Mouse (Mus musculus) kidney, adult 9 months (tissue): ENCODE data around the gene Gm10681.
"Not testable (repeated sequence)": the region's sequence is repeated elsewhere in the genome, so short reads cannot be mapped to it uniquely, and the experiment has no call there.

Experiments used
- DNase-seq: peaks from one replicate; pipeline ENCODE4 v3.0.0; 2022

Gene Gm10681

DNA sequence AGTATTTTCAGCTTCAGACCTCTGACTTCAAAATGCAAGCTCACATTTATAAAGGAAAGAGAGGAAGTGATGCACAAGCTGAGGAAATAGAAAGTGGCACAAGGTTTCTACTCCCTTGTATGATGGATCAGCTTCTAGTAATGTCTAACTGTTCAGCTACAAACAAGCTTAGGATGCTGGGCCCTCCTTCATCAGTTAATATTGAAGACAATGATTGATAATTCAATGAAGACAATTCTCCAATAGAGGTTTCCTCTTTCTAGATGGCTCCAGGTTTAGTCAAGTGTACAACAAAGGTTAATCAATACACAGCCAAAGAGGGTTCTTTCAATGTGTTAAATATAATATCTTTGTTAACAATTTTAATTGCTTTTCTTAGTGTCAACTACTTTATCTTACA is at the start of gene Gm10681:
TSS of gene Gm10681 (minus strand) at position 101 of the 400 bp plus-strand sequence.
- no peak for DNase-seq

DNA sequence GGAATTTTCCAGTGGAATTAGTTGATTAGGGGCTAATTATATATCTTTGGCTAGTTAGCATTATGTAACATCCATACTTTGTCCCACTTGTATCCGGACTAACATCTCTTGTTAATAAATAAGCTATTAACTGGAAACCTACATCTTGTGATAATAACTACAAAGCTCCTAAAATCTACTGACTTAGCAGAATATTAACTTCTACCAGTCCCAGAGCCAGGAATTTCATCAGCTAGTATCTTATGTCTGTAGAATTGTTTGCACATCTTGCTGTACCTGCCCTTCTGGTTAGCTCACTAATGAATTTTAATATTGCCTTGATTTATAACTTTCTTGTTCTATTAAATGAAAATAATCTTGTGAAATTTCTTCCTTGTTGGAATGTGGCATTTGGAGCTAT is 46.5 kb upstream of the Gm10681 start:
- no peak for DNase-seq

DNA sequence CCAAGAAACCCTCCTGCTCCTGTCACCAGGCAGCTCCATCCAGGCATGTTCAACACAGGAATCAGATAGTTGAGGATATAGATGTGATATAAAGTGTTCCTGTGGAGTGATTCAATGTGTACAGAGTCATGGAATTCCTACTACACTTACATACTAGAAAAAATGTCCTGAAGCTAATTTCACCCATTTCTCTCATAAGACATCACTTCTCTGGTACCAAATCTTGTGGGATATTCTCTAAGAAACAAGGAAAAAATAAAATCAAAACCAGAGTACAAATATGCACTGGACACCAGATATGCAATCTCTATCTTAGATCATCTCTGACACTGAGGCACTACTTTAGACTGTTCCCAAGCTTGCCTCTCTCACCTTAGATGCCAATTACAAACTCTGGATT is 41.5 kb upstream of the Gm10681 start, which contains the start of gene Hsd3b5:
TSS of gene Hsd3b5 (minus strand) at position 101 of the 400 bp plus-strand sequence.
- DNase-seq, result no peak

GRCm38 (mm10) chr3:98629633-98630032 is 41.0 kb upstream of the Gm10681 start:
- DNase-seq, result no peak

- DNase-seq, result not testable (repeated sequence)
These were observed 28.2 kb upstream of the Gm10681 start for GRCm38 (mm10) chr3:98616786-98617185.

DNA sequence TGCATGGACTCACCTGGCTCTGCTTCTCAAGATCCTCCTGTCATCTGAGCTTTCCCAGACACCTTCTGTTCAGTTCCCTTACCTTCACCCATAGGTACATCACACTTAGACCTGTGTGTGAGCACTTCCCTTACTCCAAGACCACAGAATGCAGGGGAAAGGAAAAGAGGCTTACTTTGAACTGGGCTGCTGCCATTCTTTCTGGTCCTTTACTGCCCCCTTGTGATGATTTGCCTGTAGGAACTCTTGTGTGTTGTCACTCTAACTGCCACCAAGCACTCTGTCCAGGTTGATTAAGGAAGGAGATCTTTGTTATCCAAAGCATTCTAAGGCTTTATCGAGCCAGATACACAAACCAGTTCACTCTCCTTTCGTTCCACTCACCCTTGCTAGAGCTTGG is 27.6 kb upstream of the Gm10681 start:
- peak; percentile 43 for DNase-seq

DNA sequence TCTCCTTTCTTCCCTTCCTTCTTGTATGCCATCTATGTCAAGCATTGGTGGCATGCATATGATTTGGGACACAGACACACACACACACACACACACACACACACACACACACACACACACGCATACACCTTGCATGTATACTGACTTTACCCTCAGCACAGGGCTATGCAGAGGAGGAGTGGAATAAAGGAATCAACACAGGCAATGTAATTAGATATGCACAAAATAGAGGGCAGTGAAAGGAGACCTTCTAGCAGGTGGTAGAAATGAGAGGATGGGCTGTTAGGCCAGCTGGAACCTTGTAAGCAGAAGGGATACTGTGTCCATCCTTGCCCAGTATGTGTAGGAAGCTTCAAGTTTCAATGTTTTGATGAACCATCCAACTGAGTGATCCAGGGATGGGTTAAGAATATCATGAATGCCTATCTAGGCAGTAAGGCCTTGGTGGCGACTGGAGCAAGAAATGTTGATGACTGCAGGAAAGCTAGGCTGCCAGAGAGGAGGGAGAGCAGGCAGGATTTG is 25.9 kb upstream of the Gm10681 start:
- DNase-seq, result not testable (repeated sequence)

DNA sequence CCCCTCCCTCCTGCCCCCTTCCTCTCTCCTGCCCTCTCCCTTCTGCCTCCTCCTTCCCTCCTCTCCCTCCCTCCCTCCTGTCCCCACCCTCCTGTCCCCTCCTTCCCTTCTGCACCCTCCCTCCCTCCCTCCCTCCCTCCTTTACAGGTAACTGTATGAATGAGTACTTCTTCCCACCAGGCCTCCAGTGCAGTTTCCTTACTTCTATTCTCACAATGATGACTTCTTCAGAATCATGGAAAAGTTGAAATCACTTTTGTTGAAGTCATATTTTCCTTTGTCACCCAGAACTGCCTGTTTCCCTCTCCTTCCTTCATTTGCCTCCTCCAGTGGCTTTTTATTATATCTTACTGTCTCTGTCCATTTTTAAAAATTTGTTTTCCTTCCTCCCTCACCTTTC is 25.4 kb upstream of the Gm10681 start:
- DNase-seq, result no peak

GRCm38 (mm10) chr3:98613540-98613939 is 24.9 kb upstream of the Gm10681 start:
- DNase-seq, result not testable (repeated sequence)

DNA sequence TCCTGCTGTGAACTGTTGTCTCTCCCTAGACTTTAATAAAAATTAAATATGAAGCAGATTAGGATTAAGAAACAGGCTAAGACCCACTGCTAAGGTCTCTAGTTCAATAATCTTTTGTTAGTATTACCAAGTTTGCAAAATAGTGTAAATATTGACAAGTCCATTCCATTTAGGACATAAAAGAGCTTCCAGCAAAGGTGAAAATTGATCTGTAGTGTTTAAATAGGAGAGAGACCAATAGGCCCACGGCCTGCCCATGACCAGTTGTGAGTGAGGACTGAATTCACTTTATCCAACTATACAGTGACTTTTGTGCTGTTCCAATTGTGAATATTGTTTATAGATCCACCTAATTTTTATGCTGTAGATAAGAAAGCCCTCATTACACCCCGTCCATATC is 886 bp downstream of the Gm10681 start:
- no peak for DNase-seq

- not testable (repeated sequence) for DNase-seq
These were observed 6.0 kb downstream of the Gm10681 start for GRCm38 (mm10) chr3:98582622-98583021.

- DNase-seq, result not testable (repeated sequence)
These were observed 6.4 kb downstream of the Gm10681 start for GRCm38 (mm10) chr3:98582202-98582601.

- peak; percentile 81 for DNase-seq
These were observed 7.6 kb downstream of the Gm10681 start for GRCm38 (mm10) chr3:98581024-98581423.

DNA sequence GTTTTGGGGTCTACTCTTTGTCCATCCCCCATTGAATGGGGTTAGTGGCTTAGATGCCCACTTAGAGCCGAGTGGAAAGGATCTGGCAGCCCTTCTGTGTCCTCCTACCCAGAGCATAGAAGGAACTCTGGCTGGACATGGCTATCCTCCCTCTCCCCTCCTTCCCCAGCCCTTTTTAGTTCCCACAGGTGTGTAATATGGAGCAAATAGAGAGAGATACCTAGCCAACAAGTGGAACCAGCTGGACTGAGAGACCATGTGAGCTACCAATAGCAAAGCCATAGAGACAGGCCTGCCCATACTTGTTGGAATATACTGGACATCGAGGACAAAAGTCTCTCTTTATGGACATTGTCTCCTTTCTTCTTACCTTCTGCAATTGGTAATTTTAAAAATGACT is 20.9 kb downstream of the Gm10681 start:
- DNase-seq, result not testable (repeated sequence)

DNA sequence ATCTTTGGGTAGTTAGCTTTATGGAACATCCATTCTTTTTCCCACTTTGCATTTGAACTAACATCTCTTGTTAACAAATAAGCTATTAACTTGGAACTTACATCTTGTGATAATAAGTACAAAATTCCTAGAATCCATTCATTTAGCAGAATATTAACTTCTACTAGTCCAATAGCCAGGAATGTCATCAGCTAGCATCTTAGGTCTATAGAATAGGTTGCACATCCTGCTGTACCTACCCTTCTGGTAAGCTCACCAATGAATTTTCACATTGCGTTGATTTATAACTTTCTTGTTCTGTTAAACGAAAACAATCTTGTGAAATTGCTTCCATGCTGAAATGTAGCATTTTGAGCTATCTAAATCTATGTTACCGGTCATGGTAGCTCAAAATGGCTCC is 23.7 kb downstream of the Gm10681 start:
- DNase-seq, result not testable (repeated sequence)

DNA sequence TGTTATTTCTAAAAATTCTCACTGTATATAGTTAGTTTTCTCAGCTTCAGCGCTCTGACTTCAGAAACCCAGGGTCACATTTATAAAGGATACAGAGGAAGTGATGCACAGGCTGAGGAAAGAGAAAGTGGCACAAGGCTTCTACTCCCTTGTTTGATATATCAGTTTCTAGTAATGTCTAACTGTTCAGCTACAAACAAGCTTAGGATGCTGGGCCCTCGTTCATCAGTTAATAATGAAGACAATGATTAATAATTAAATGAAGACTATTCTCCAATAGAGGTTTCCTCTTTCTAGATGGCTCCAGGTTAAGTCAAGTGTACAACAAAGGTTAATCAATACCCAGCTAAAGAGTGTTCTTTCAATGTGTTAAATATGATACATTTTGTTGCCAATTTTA is 24.8 kb downstream of the Gm10681 start:
- DNase-seq, result not testable (repeated sequence)

GRCm38 (mm10) chr3:98560711-98561110 is 27.9 kb downstream of the Gm10681 start:
- DNase-seq, result not testable (repeated sequence)

DNA sequence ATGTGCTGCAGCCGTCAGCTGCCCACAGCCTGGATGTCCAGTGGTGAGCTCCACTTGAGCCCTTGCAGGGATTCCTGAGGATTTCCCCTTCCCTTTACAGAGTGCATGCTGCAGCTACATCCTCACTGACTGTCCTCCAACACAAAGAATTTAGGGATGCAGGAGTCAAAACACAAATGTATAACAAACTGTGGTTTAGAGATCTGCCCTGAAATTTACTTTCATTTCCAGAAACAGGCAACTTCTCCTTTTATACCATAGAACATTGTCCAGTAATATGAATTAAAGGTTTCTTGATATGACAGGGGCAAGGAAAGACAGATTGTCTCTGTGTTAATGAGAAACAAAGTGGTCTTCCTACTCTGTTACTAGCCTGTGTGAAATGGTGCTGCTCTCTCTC is 37.8 kb downstream of the Gm10681 start:
- not testable (repeated sequence) for DNase-seq

DNA sequence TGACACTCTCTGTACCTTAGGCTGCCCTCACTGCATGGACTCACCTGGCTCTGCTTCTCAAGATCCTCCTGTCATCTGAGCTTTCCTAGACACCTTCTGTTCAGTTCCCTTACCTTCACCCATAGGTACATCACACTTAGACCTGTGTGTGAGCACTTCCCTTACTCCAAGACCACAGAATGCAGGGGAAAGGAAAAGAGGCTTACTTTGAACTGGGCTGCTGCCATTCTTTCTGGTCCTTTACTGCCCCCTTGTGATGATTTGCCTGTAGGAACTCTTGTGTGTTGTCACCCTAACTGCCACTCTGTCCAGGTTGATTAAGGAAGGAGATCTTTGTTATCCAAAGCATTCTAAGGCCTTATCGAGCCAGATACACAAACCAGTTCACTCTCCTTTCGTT is 38.4 kb downstream of the Gm10681 start:
- DNase-seq, result not testable (repeated sequence)

DNA sequence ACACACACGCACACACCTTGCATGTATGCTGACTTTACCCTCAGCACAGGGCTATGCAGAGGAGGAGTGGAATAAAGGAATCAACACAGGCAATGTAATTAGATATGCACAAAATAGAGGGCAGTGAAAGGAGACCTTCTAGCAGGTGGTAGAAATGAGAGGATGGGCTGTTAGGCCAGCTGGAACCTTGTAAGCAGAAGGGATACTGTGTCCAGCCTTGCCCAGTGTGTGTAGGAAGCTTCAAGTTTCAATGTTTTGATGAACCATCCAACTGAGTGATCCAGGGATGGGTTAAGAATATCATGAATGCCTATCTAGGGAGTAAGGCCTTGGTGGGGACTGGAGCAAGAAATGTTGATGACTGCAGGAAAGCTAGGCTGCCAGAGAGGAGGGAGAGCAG is 40.1 kb downstream of the Gm10681 start:
- not testable (repeated sequence) for DNase-seq

GRCm38 (mm10) chr3:98547641-98548040 is 41.0 kb downstream of the Gm10681 start:
- DNase-seq, result not testable (repeated sequence)

DNA sequence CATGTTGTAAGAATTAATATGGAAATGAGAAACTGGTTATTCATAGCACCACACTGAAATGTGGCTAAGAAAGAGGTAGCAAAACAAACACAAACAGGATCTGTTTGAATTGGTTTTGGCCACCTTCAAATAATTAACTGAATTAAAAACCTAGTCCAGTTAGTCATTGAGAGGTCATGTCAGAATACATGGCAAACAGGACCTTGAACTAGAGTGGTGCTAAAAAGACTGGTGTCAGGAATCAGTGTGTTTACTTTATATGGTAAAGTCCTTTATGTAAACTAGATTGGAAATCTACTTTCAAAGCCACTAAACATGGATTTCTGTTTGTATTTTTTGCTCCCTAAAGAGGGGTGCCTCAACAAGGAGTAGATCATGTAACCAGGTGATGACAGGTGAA is 63.6 kb downstream of the Gm10681 start:
- not testable (repeated sequence) for DNase-seq

- DNase-seq, result not testable (repeated sequence)
These were observed 64.1 kb downstream of the Gm10681 start for GRCm38 (mm10) chr3:98524552-98524951.

- not testable (repeated sequence) for DNase-seq
These were observed 65.8 kb downstream of the Gm10681 start for GRCm38 (mm10) chr3:98522779-98523178.

DNA sequence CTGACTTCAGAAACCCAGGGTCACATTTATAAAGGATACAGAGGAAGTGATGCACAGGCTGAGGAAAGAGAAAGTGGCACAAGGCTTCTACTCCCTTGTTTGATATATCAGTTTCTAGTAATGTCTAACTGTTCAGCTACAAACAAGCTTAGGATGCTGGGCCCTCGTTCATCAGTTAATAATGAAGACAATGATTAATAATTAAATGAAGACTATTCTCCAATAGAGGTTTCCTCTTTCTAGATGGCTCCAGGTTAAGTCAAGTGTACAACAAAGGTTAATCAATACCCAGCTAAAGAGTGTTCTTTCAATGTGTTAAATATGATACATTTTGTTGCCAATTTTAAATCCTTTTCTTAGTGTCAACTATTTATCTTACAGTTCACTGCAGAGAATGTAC is 78.2 kb downstream of the Gm10681 start, which contains the start of gene Hsd3b4:
TSS of gene Hsd3b4 (minus strand) at position 101 of the 400 bp plus-strand sequence.
- DNase-seq, result not testable (repeated sequence)
